ENCODE assay signal across 30 mouse cellular contexts in genomic region chr12:79799370-79799769, GRCm38 (mm10).
DNase-seq lines count a peak whose midpoint lies in the region; ATAC-seq and TF ChIP-seq lines count a peak whose summit lies in the region.
"Had no signal": no experiment of that assay in that cellular context is flagged by ENCODE, and none has a peak within 500 bp of the region (broad histone marks: within the 10 kb centered on the region; RNA-seq: fewer than 3 reads in every experiment).

No protein-coding gene starts in this region.

- ATAC-seq in embryonic facial prominence, embryonic 11.5 days (replicated peaks; ENCODE audit: insufficient number of reproducible peaks, low FRiP score, low TSS enrichment, low read depth) = no peak
- peak; percentile 50 for ATAC-seq in liver, embryonic 14.5 days (ENCODE audit: insufficient read depth)
- peak; percentile 56; the same call in 1 of the 2 replicates for ATAC-seq in stomach, postnatal 0 days (ENCODE audit: low FRiP score, low TSS enrichment)
- no peak for ATAC-seq in kidney, embryonic 16.5 days (ENCODE audit: low FRiP score, low TSS enrichment)
- ATAC-seq: hindbrain, postnatal 0 days; midbrain, embryonic 13.5 days had no signal

- peaks cover 1% of the 10 kb centered on the region; the same call in 1 of the 2 replicates for H3K4me1 ChIP-seq in embryonic facial prominence, embryonic 11.5 days (ENCODE audit: control insufficient read depth, insufficient read depth, low read length)
- peaks cover 0 to 11% of the 10 kb centered on the region in 2 experiments; a peak in 2 of 4 replicates for H3K4me1 ChIP-seq in liver, embryonic 14.5 days (replicated peaks; ENCODE audit: control insufficient read depth in 2 of 2, insufficient read depth in 2 of 2, low read length in 1 of 2)
- no peaks in the 10 kb centered on the region for H3K4me1 ChIP-seq in stomach, postnatal 0 days (replicated peaks; ENCODE audit: control insufficient read depth, insufficient read depth)
- peaks cover 14% of the 10 kb centered on the region for H3K4me1 ChIP-seq in kidney, embryonic 16.5 days (ENCODE audit: insufficient read depth, low read length)

- H3K36me3 ChIP-seq in embryonic facial prominence, embryonic 11.5 days (replicated peaks; ENCODE audit: control insufficient read depth, insufficient read depth, low read depth, low read length) = no peaks in the 10 kb centered on the region
- H3K36me3 ChIP-seq in liver, embryonic 14.5 days (replicated peaks; ENCODE audit: control insufficient read depth, insufficient read depth, low read depth) = no peaks in the 10 kb centered on the region
- no peaks in the 10 kb centered on the region for H3K36me3 ChIP-seq in stomach, postnatal 0 days (ENCODE audit: control insufficient read depth, insufficient read depth, low read length)
- H3K36me3 ChIP-seq in kidney, embryonic 16.5 days (ENCODE audit: insufficient read depth, low read length) = no peaks in the 10 kb centered on the region
- H3K36me3 ChIP-seq: embryonic facial prominence, embryonic 15.5 days; forebrain, embryonic 12.5 days; heart, embryonic 10.5 days; hindbrain, embryonic 12.5 days; limb, embryonic 12.5 days; midbrain, embryonic 13.5 days; neural tube, embryonic 13.5 days had no signal

- 53% methylated on average over 5 of the region's 5 CpGs for WGBS in embryonic facial prominence, embryonic 11.5 days
- WGBS in liver, embryonic 14.5 days (ENCODE audit: insufficient replicate concordance) = 50% methylated on average over 5 of the region's 5 CpGs
- 67% methylated on average over 5 of the region's 5 CpGs for WGBS in stomach, postnatal 0 days
- 58% methylated on average over 5 of the region's 5 CpGs for WGBS in kidney, embryonic 16.5 days

- no peak overlapping the region for H3K27ac ChIP-seq in embryonic facial prominence, embryonic 11.5 days (replicated peaks; ENCODE audit: low read depth, low read length)
- no peak overlapping the region for H3K27ac ChIP-seq in liver, embryonic 14.5 days
- H3K27ac ChIP-seq in stomach, postnatal 0 days (replicated peaks) = no peak overlapping the region
- H3K27ac ChIP-seq in kidney, embryonic 16.5 days (ENCODE audit: low read length) = no peak overlapping the region
- H3K27ac ChIP-seq: embryonic facial prominence, embryonic 15.5 days; forebrain, embryonic 12.5 days; heart, embryonic 10.5 days; hindbrain, embryonic 12.5 days; hindbrain, postnatal 0 days; limb, embryonic 12.5 days; macrophage; midbrain, embryonic 13.5 days; neural tube, embryonic 13.5 days had no signal

- no peak for TF ChIP-seq CTCF in liver, embryonic 14.5 days (IDR thresholded peaks at IDR 0.05; ENCODE audit: low read depth)
- TF ChIP-seq CTCF in stomach, postnatal 0 days (IDR thresholded peaks at IDR 0.05; ENCODE audit: low read depth) = 0 out of 2 replicates have a peak, but pooled peaks have one; percentile 2

- peak; percentile 20 for DNase-seq in 3T3-L1 (ENCODE audit: low read depth, low spot score)
- DNase-seq in embryonic facial prominence, embryonic 11.5 days (ENCODE audit: low spot score) = peak; percentile 57
- DNase-seq in liver, embryonic 14.5 days (ENCODE audit: low read depth in 3 of 3, low spot score in 3 of 3) = peak in 2 of 3 experiments; percentile 17 to 23
- peak; percentile 45 for DNase-seq in stomach, postnatal 0 days (ENCODE audit: low spot score)
- no peak for DNase-seq in ovary, postnatal 36 days (ENCODE audit: low spot score)
- DNase-seq in heart, adult 11 months = no peak
- DNase-seq: adrenal gland, adult 8-10 months; B cell, adult 2 months; cerebellum, adult 8-10 months; cerebellum, postnatal 36 days; gastrocnemius, postnatal 14 days; heart, postnatal 36 days; kidney, adult 11 months; kidney, postnatal 25 days; lung, adult 2 months; lung, postnatal 10 days; right cerebral cortex, postnatal 25 days; thymus, adult 18-20 months; thymus, postnatal 36 days had no signal

- H3K4me2 ChIP-seq in embryonic facial prominence, embryonic 11.5 days (ENCODE audit: low read depth, low read length) = no peak overlapping the region
- H3K4me2 ChIP-seq in liver, embryonic 14.5 days (ENCODE audit: low read depth) = no peak overlapping the region
- H3K4me2 ChIP-seq in stomach, postnatal 0 days (replicated peaks; ENCODE audit: low read depth) = no peak overlapping the region
- no peak overlapping the region for H3K4me2 ChIP-seq in kidney, embryonic 16.5 days (replicated peaks; ENCODE audit: low read depth, low read length)
- H3K4me2 ChIP-seq: embryonic facial prominence, embryonic 15.5 days; forebrain, embryonic 12.5 days; hindbrain, embryonic 12.5 days; limb, embryonic 12.5 days; midbrain, embryonic 13.5 days; neural tube, embryonic 13.5 days had no signal

- H3K4me3 ChIP-seq in embryonic facial prominence, embryonic 11.5 days (ENCODE audit: low read depth, low read length) = no peak overlapping the region
- H3K4me3 ChIP-seq in liver, embryonic 14.5 days (ENCODE audit: insufficient read depth in 1 of 2, low read depth in 2 of 2, low read length in 2 of 2) = no peak overlapping the region
- H3K4me3 ChIP-seq in stomach, postnatal 0 days (ENCODE audit: low read depth, low read length) = no peak overlapping the region
- no peak overlapping the region for H3K4me3 ChIP-seq in kidney, embryonic 16.5 days (ENCODE audit: low read length)
- H3K4me3 ChIP-seq: embryonic facial prominence, embryonic 15.5 days; forebrain, embryonic 12.5 days; heart, embryonic 10.5 days; hindbrain, embryonic 12.5 days; limb, embryonic 12.5 days; midbrain, embryonic 13.5 days; neural tube, embryonic 13.5 days had no signal

- H3K9me3 ChIP-seq in embryonic facial prominence, embryonic 11.5 days (replicated peaks; ENCODE audit: control insufficient read depth, low read length) = no peaks in the 10 kb centered on the region
- H3K9me3 ChIP-seq in liver, embryonic 14.5 days (ENCODE audit: control insufficient read depth, low read length) = no peaks in the 10 kb centered on the region
- no peaks in the 10 kb centered on the region for H3K9me3 ChIP-seq in stomach, postnatal 0 days (ENCODE audit: control insufficient read depth, low read length)
- no peaks in the 10 kb centered on the region for H3K9me3 ChIP-seq in kidney, embryonic 16.5 days (ENCODE audit: low read length)
- H3K9me3 ChIP-seq: embryonic facial prominence, embryonic 15.5 days; forebrain, embryonic 12.5 days; heart, embryonic 10.5 days; hindbrain, embryonic 12.5 days; limb, embryonic 12.5 days; midbrain, embryonic 13.5 days; neural tube, embryonic 13.5 days had no signal

- H3K27me3 ChIP-seq in embryonic facial prominence, embryonic 11.5 days (ENCODE audit: control insufficient read depth, insufficient read depth, low read length) = no peaks in the 10 kb centered on the region
- no peaks in the 10 kb centered on the region for H3K27me3 ChIP-seq in liver, embryonic 14.5 days (ENCODE audit: control insufficient read depth, insufficient read depth, low read length)
- no peaks in the 10 kb centered on the region for H3K27me3 ChIP-seq in stomach, postnatal 0 days (ENCODE audit: control insufficient read depth, insufficient read depth, low read length)
- H3K27me3 ChIP-seq in kidney, embryonic 16.5 days (ENCODE audit: insufficient read depth, low read length) = no peaks in the 10 kb centered on the region
- H3K27me3 ChIP-seq: CH12.LX; embryonic facial prominence, embryonic 15.5 days; hindbrain, embryonic 12.5 days; limb, embryonic 12.5 days; midbrain, embryonic 13.5 days; neural tube, embryonic 13.5 days had no signal

- H3K9ac ChIP-seq in embryonic facial prominence, embryonic 11.5 days (replicated peaks; ENCODE audit: low read length) = no peak overlapping the region
- H3K9ac ChIP-seq in liver, embryonic 14.5 days (replicated peaks) = no peak overlapping the region
- H3K9ac ChIP-seq in stomach, postnatal 0 days (ENCODE audit: low read length) = no peak overlapping the region
- no peak overlapping the region for H3K9ac ChIP-seq in kidney, embryonic 16.5 days (replicated peaks; ENCODE audit: low read length)
- H3K9ac ChIP-seq: embryonic facial prominence, embryonic 15.5 days; forebrain, embryonic 12.5 days; hindbrain, embryonic 12.5 days; limb, embryonic 12.5 days; midbrain, embryonic 13.5 days; neural tube, embryonic 13.5 days had no signal

- no peak for TF ChIP-seq EP300 in liver, embryonic 14.5 days (IDR thresholded peaks at IDR 0.05; ENCODE audit: low read depth)
- no peak for TF ChIP-seq EP300 in stomach, postnatal 0 days (optimal IDR thresholded peaks at IDR 0.05)

Comparison
In these comparisons a context has a peak if more than half of its experiments do, and no peak if none do; other contexts are left out.
1. DNase-seq: peak in 3T3-L1 (single experiment), embryonic facial prominence, embryonic 11.5 days (single experiment), liver, embryonic 14.5 days (2 of 3) and stomach, postnatal 0 days (single experiment); none in ovary, postnatal 36 days (single experiment) and heart, adult 11 months (single experiment).
2. ATAC-seq: peak in liver, embryonic 14.5 days (single experiment) and stomach, postnatal 0 days (single experiment); none in embryonic facial prominence, embryonic 11.5 days (single experiment) and kidney, embryonic 16.5 days (single experiment).